Mouse (Mus musculus) liver, adult 2 months (tissue): ENCODE data around the gene Gm20696.

Source experiments
- CTCF ChIP-seq: fragments of 200-500 bp; IDR thresholded peaks from 2 replicates; pipeline ENCODE4 v1.5.1; 2011; ENCODE audit warnings: low read depth, low read length, control low read depth
- POLR2A ChIP-seq: fragments of 200-500 bp; IDR thresholded peaks from 2 replicates; pipeline ENCODE4 v1.6.1; 2011; ENCODE audit warnings: low read length, control low read depth; ENCODE audit not compliant: insufficient read depth; ENCODE audit errors: extremely low read depth

DNA sequence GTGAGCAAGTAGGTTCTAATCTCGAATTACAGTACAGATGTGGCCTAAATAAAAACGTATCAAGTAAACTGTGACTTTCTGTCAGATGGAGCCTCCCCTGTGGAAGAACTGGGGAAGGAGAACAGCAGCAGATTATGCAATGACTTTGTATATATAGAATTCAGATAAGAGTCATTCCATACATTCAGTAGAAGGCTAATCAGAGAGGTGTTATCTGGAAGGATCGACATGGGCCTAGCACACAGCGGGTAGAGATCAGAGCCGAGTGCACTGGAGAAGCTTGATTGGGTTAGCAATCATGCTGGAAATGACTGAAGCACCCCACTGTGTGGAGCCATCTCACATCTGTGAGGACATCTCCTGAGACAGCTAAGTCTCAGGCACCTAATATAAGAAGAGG lies 294.2 kb downstream of the Gm20696 start:
- TF ChIP-seq CTCF (no peak), POLR2A (no peak)
